ENCODE assay signal across 11 mouse cellular contexts in genomic region chr4:147350541-147350940, GRCm38 (mm10). TPM values are rescaled to one million over a fixed set of nuclear protein-coding genes. Genes with fewer than 3 reads are reported as not detected.
DNase-seq lines count a peak whose midpoint lies in the region; ATAC-seq and TF ChIP-seq lines count a peak whose summit lies in the region.
"Not testable (repeated sequence)": the region's sequence is repeated elsewhere in the genome, so short reads cannot be mapped to it uniquely, and the experiment has no call there.
"Had no signal": no experiment of that assay in that cellular context is flagged by ENCODE, and none has a peak within 500 bp of the region (broad histone marks: within the 10 kb centered on the region; RNA-seq: fewer than 3 reads in every experiment).

No protein-coding gene starts in this region.

- H3K27ac ChIP-seq in hindbrain, embryonic 11.5 days (ENCODE audit: low read depth, low read length); liver, embryonic 16.5 days (ENCODE audit: low read length); midbrain, embryonic 11.5 days (ENCODE audit: low read depth, low read length); stomach, postnatal 0 days (replicated peaks): not testable (repeated sequence)

- DNase-seq in embryo, embryonic 10.5 days (ENCODE audit: low spot score) = peak; percentile 0
- DNase-seq in heart, adult 11 months = peak; percentile 92
- not testable (repeated sequence) for DNase-seq in hindbrain, embryonic 11.5 days (ENCODE audit: low spot score); stomach, postnatal 0 days (ENCODE audit: low spot score)
- DNase-seq in kidney, adult 9 months = peak; percentile 4
- DNase-seq in midbrain, embryonic 11.5 days (ENCODE audit: low spot score, missing footprints) = peak; percentile 64

- 88% methylated on average over 2 of the region's 2 CpGs for WGBS in hindbrain, embryonic 11.5 days
- 67% methylated on average over 2 of the region's 2 CpGs for WGBS in liver, embryonic 16.5 days (ENCODE audit: insufficient replicate concordance)
- WGBS in midbrain, embryonic 11.5 days = 87% methylated on average over 2 of the region's 2 CpGs
- WGBS in stomach, postnatal 0 days = 89% methylated on average over 2 of the region's 2 CpGs

- not testable (repeated sequence) for H3K36me3 ChIP-seq in hindbrain, embryonic 11.5 days (ENCODE audit: control insufficient read depth, insufficient read depth, low read length); liver, embryonic 16.5 days (ENCODE audit: control insufficient read depth, insufficient read depth); midbrain, embryonic 11.5 days (ENCODE audit: control insufficient read depth, insufficient read depth, low read length); stomach, postnatal 0 days (ENCODE audit: control insufficient read depth, insufficient read depth, low read length)

- 0 out of 2 replicates have a peak, but pooled peaks have one; percentile 61 for ATAC-seq in hindbrain, embryonic 11.5 days (ENCODE audit: low FRiP score)
- ATAC-seq in liver, embryonic 16.5 days (ENCODE audit: low read depth) = peak; percentile 48; the same call in 1 of the 2 replicates
- peak; percentile 52; the same call in 1 of the 2 replicates for ATAC-seq in midbrain, embryonic 11.5 days (ENCODE audit: low FRiP score)
- peak; percentile 63; the same call in 1 of the 2 replicates for ATAC-seq in stomach, postnatal 0 days (ENCODE audit: low FRiP score, low TSS enrichment)

- not testable (repeated sequence) for H3K9ac ChIP-seq in hindbrain, embryonic 11.5 days (ENCODE audit: low read depth, low read length); liver, embryonic 16.5 days (ENCODE audit: low read depth, low read length); midbrain, embryonic 11.5 days (ENCODE audit: low read length); stomach, postnatal 0 days (ENCODE audit: low read length)

- H3K4me3 ChIP-seq in hindbrain, embryonic 11.5 days (ENCODE audit: low read depth, low read length); liver, embryonic 16.5 days (ENCODE audit: low read depth, low read length); midbrain, embryonic 11.5 days (ENCODE audit: low read depth, low read length); stomach, postnatal 0 days (ENCODE audit: low read depth, low read length): not testable (repeated sequence)

- TF ChIP-seq CTCF in stomach, postnatal 0 days (IDR thresholded peaks at IDR 0.05; ENCODE audit: low read depth) = not testable (repeated sequence)

- not testable (repeated sequence) for H3K4me1 ChIP-seq in hindbrain, embryonic 11.5 days (replicated peaks; ENCODE audit: control insufficient read depth, insufficient read depth, low read length); liver, embryonic 16.5 days (ENCODE audit: control insufficient read depth, low read depth, low read length); midbrain, embryonic 11.5 days (ENCODE audit: control insufficient read depth, insufficient read depth, low read length); stomach, postnatal 0 days (replicated peaks; ENCODE audit: control insufficient read depth, insufficient read depth)

- not testable (repeated sequence) for H3K4me2 ChIP-seq in hindbrain, embryonic 11.5 days (replicated peaks; ENCODE audit: low read depth, low read length); liver, embryonic 16.5 days (ENCODE audit: low read depth, low read length); midbrain, embryonic 11.5 days; stomach, postnatal 0 days (replicated peaks; ENCODE audit: low read depth)

- peaks cover 37% of the 10 kb centered on the region for H3K9me3 ChIP-seq in hindbrain, embryonic 11.5 days (ENCODE audit: control insufficient read depth, low read length)
- peaks cover 15% of the 10 kb centered on the region for H3K9me3 ChIP-seq in liver, embryonic 16.5 days (replicated peaks; ENCODE audit: control insufficient read depth, low read length)
- H3K9me3 ChIP-seq in midbrain, embryonic 11.5 days (ENCODE audit: control insufficient read depth, low read length) = peaks cover 26% of the 10 kb centered on the region
- peaks cover 14% of the 10 kb centered on the region; the same call in 1 of the 2 replicates for H3K9me3 ChIP-seq in stomach, postnatal 0 days (ENCODE audit: control insufficient read depth, low read length)

- not testable (repeated sequence) for H3K27me3 ChIP-seq in hindbrain, embryonic 11.5 days (ENCODE audit: control insufficient read depth, insufficient read depth, low read length); liver, embryonic 16.5 days (ENCODE audit: control insufficient read depth, insufficient read depth, low read depth, low read length); midbrain, embryonic 11.5 days (ENCODE audit: control insufficient read depth, insufficient read depth, low read length); stomach, postnatal 0 days (ENCODE audit: control insufficient read depth, insufficient read depth, low read length)

- TF ChIP-seq EP300 in stomach, postnatal 0 days (optimal IDR thresholded peaks at IDR 0.05) = not testable (repeated sequence)

RNA-seq across cellular contexts. Expression of gene Zfp978, which starts 10.6 kb away (rescaled TPM):
- 0.22 TPM in 1 of 2 replicates, not detected in the other for polyA plus RNA-seq in hindbrain, embryonic 11.5 days (2014; fragmentation: Nextera tagmentation; extraction: Ambion mirVana)
- 0.07 TPM in 1 of 2 replicates, not detected in the other for polyA plus RNA-seq in liver, embryonic 16.5 days (2015; fragmentation: Nextera tagmentation; extraction: Ambion mirVana)
- polyA plus RNA-seq in midbrain, embryonic 11.5 days (2014; fragmentation: Nextera tagmentation; extraction: Ambion mirVana) = 0.23 and 0.29 TPM in 2 replicates
- polyA plus RNA-seq in stomach, postnatal 0 days (2015; fragmentation: Nextera tagmentation; extraction: Ambion mirVana) = not detected in 2 replicates
- polyA plus RNA-seq: forebrain, embryonic 13.5 days; heart, adult 2 months; hindbrain, embryonic 16.5 days; midbrain, postnatal 0 days had no signal

RNA-seq across cellular contexts. Expression of gene Zfp988, which starts 45.1 kb away (rescaled TPM):
- not detected in 2 replicates for polyA plus RNA-seq in hindbrain, embryonic 11.5 days (2014; fragmentation: Nextera tagmentation; extraction: Ambion mirVana)
- 0.05 TPM in 1 of 2 replicates, not detected in the other for polyA plus RNA-seq in liver, embryonic 16.5 days (2015; fragmentation: Nextera tagmentation; extraction: Ambion mirVana)
- 0.10 TPM in 1 of 2 replicates, not detected in the other for polyA plus RNA-seq in midbrain, embryonic 11.5 days (2014; fragmentation: Nextera tagmentation; extraction: Ambion mirVana)
- polyA plus RNA-seq in stomach, postnatal 0 days (2015; fragmentation: Nextera tagmentation; extraction: Ambion mirVana) = 0.05 and 0.16 TPM in 2 replicates
- polyA plus RNA-seq: forebrain, embryonic 13.5 days; heart, adult 2 months had no signal
